Mouse (Mus musculus): Measurements from ENCODE around the gene Gpr183.

DNA sequence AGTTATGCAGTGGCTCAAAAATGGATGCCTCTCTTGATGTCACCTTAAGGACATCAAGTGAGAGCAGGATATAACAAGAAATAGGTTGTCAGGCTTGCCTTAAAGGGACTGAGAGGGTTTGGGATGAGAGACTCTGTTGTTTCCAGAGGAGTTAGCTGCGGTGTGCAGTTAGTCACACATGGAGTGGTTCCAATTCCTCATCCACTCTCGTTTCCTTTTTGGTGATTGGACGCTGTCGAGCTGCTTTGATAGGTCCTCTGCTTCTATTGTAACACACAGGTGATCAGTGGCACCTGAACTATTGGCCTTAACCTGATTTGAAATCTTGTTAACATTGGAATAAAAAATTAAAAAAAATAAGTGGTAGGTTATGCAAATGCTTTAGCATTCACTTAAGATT lies 42.3 kb downstream of the Gpr183 start:
- no peak for TF ChIP-seq POLR2A (IDR thresholded peaks at IDR 0.05; ENCODE audit: control insufficient read depth, extremely low read depth, insufficient read depth, low read length, poor library complexity)
- TF ChIP-seq CTCF (IDR thresholded peaks at IDR 0.05; ENCODE audit: borderline replicate concordance, control insufficient read depth, extremely low read depth, insufficient read depth, low read length, poor library complexity), result no peak

All from thymus, adult 2 months (tissue).